Mouse (Mus musculus) olfactory bulb, adult 2 months (tissue): ENCODE data around the gene Krt20.

ENCODE experiments used
- CTCF ChIP-seq: fragments of 200-500 bp; IDR thresholded peaks from 2 replicates; pipeline ENCODE4 v1.5.1; 2012; ENCODE audit warnings: low read depth, mild to moderate bottlenecking, low read length, moderate library complexity; ENCODE audit not compliant: insufficient read depth
- POLR2A ChIP-seq: fragments of 200-500 bp; IDR thresholded peaks from 2 replicates; pipeline ENCODE4 v1.6.1; 2012; ENCODE audit warnings: mild to moderate bottlenecking, low read depth, low read length, moderate library complexity; ENCODE audit not compliant: insufficient read depth

DNA sequence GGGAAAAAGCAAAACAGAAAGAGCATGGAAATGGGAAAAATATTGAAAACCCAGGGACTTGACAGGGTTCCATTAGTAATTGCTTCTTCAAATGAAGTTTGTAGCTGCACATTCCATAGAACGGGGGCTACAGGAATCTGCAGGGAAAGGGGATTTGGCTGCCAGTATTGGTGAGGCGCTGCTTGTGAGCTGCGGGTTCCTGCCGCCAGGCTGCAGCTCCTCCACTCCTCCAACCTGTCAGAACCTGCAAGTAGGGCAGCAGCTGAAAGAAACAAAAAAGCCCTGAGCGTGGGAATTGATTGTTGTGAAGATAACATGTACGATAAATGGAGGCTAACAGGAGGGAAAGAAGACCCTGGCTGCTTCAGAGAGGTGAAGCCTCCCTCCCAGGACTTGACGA lies 47.1 kb downstream of the Krt20 start:
- TF ChIP-seq CTCF (no peak), POLR2A (no peak)
